Mouse (Mus musculus) granulocyte monocyte progenitor cell, adult 5-6 weeks (primary cell): ENCODE results near the gene Gm5294. TPM values are rescaled to one million over a fixed set of nuclear protein-coding genes. Genes with fewer than 3 reads are reported as not detected.
A peak's percentile ranks its signal among the peaks of the same experiment; 100 is the strongest.

Experiments used
- ATAC-seq: replicated peaks from 2 replicates; pipeline ENCODE4 v1.8.0; 2016; ENCODE audit warnings: mild to moderate bottlenecking, moderate TSS enrichment, inconsistent platforms; ENCODE audit not compliant: poor library complexity, severe bottlenecking
- total RNA-seq, 2 experiments: library from RNA; stranded (forward) in 1 of 2; stranded (reverse) in 1 of 2; fragments of 200-712, 200-1000 nt in 1 of 2; fragments of >200 nt in 1 of 2; fragmentation: Nextera tagmentation in 1 of 2; gene quantifications; 2 replicates each; pipeline ENCODE4 v1.2.3; 2014 to 2017

The Gm5294 gene
- total RNA-seq (2014; fragmentation: Nextera tagmentation): not detected in 2 replicates
- 0.52 TPM in 2 replicates for total RNA-seq (2017)

DNA sequence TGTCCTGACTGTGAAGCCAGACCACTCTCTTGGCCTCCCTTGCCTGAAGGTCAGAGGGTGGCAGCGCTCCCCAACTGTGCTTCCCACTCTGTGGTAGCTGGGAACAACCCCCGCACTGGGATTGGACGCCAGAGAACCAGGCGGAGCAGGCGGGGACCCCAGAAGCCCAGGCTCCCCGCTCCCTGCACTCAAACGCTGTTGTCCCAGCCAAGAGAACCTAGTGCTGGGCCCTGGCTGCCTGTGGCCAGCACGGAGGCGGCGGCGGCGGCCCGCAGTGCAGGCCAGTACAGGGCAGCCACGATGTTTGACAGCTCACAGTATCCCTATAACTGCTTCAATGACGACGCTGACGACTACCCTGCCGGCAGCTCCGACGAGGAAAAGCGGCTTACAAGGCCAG is at the start of gene Gm5294:
Gene Gm5294 (plus strand): TSS at position 301 of the 400 bp plus-strand sequence.
- no peak for ATAC-seq

DNA sequence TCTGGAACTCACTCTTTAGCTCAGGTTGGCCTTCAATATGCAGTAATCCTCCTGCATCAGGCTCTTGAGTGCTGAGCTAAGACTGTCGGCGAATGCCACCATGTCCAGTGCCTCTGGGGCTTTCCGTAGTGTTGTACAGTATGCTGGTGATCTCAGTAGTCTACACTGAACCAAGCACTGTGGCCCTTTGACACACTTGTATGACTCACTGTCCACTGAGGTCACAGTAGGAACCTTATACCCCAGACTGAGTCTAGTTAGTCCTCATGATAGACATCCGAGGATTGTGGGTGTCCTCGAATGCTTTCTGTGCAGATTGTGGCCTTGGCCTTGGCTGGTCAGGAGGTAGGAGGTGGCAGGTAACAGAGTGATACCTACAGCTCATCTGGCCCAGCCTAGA is 44.8 kb upstream of the Gm5294 start:
- no peak for ATAC-seq

DNA sequence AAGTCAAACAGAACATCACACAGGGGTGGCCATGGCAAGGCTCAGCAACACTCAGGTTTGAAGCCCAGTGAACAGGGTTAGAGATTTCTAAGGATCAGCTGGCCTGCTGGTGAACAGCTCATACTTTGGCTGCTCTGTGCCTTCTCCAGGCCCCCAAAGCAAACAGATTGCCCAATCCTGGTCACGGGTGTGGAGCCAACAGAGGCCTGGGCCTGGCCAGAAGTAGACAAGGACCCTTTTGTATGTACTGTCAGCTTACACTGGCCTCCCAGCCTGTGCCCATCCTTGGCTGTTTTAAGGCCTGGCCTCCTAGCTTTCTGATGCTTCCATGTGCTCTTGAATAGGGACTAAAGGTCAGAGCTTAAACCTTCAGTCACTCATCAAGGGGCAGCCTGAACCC is 43.5 kb upstream of the Gm5294 start:
- 0 out of 2 replicates have a peak, but pooled peaks have one; percentile 28 for ATAC-seq

DNA sequence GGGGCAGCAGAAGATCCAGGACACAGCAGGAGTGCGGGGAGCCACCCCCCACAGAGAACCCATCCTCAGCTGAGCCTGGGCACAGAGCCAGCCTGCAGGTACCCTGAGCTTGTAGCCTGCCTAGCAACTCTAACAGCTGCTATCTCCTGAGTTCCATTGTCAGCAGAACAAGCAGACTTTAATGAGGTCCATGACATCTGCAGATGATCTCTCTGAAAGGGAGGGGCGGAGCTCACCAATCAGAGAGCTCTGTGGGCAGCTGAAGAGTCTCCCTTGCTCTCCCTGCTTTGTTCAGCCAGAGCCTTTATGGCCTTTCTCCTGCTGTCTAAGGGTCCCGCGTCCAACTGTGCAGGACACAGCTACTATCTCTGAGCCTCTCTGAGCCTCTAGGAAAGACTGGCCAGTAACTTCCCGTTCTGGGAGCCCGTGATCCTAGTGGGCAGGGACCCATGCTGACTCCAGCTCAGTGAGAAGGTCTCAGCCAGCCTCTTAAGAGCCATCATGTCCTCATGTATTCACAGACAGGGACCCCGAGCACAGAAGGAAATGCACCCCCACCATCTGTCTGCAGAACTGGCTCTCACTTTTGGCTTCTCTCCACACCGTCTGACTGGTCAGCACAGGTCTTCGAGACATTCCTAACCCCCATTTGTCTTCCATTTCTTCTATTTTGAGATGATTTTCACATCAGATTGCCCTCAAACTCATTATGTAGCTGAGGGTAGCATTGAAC is 41.0 kb upstream of the Gm5294 start:
- no peak for ATAC-seq

DNA sequence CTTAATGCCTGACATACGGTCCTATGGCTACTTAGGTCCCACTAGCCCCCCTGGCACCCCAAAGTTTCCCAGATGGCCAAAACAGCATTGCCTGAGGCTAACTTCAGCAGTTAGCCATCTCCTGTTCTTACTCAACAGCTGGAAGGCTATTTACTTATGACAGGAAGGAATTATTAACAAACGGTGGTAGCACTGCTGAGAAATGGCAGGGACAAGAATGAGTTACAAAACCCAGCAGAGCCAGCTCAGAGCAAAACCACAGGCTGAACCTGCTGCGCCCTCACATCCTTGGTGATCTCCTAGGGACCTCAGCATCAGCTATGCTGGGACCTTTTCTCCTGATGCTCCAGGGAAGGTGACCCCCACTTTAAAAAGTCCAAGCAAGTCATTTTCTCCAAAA is 40.2 kb upstream of the Gm5294 start:
- ATAC-seq: peak; percentile 57

DNA sequence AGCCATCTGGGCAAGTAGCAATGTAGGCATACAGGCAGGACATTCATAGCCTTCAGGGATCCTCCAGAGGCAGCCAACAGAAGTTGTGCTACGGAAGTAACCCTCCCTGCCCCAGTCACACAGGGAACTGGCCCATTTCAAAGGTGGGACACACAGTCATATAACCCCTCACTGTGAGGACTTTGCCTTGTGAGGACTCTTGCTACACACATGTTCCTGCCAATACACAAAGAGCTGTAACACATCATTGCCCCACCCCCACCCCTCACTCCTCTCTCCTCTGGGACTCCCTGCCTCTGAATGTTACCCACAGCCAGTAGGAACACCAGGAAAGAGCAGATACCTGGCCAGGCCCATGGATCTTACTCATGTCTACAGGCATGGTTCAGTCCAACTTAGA is 37.2 kb upstream of the Gm5294 start:
- no peak for ATAC-seq

DNA sequence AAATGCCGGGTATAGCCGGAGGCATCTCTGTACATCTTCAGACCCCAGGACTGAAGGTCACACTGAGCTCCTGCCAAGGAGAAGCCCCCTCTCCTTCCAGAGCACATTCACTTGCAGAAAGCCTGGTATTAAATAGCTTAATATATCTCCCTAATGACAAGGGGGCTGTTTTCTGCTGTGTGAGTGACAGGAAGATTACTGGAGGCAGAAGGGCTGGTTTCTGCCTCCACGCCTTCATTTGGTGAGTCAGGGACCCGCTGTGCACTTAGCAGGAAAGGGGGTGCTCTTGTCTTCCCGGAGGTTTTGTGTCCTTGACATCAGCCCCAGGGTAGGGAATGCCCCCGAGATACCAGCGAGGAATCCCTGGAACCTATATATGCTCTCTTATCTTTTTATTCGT is 36.7 kb upstream of the Gm5294 start:
- ATAC-seq: no peak

DNA sequence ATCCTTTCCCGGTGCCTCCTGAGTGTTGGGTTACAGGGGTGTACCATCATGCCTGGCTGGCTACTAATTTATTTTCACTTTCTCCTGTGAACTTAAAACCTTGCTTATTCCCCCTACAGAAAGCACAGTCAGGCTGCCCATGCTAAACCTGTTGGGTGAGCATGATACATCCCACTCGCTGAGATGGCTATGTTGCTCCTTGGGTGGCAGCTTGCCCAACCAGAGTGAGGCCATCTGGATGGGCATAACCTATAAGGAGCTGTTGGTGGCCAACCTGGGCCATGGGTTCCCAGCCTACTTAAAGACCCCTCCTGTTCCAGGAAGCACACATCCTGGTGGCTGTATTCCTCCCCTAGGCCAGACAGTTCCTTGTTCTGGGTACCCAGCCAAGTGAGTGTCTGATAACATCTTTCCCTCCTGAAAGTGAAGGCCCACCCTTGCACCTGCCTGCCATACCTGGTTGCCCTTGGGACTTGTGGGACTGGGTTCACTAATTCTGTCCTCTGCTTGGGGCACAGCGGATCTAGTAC is 33.8 kb upstream of the Gm5294 start:
- ATAC-seq: no peak

DNA sequence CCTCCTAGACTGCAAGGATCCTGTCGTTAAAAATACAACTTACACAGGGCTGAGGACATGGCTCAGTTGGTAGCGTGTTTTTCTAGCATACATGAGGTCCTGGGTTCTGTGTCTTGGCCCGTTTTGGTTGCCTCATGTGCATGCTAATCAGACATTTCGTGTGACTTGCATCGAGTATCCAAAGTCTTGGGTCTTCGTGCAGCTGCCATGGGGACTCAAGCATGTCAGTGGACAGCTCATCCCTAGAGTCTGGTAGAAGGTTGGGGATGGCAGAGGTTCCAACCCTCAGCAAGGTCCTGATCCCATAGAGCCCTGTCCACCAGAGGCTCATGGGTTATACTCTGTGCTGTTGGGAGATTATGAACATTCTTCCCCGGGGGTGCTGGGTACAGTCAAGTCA is 32.2 kb upstream of the Gm5294 start:
- no peak for ATAC-seq

DNA sequence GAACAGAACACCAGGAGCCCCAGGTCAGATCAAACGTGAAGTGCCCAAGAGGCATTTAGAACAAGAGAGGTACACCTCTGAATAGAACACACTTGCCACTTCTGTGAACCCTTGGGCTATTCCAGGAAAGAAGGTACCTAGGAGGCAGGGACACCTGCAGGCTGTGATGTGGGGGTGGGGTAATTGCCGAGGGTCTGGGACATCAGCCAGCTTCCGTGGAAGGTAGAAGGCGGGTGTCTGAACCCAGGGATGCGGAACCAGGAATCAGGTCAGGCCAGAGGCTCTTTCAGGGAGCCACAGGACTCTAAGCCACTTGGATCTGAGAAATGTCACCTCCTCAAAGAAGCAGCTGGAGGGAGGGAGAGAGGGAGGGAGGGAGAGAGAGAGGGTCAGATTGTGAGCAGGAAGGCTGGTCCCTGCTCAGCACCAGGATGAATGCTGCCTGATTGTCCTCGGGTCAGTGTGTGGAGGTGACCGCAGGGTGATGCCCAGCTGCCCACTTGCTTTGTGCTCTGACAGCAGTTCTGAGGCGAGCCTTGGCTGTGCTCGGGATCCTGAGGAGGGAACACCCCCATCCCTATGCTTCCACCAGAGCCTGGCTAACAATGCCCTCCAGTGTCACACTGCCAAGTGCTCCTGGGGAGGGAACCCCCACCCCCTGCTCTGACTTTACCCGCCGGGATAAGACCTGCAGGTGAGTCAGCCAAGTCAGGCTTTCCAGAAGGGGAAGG is 31.2 kb upstream of the Gm5294 start:
- no peak for ATAC-seq

DNA sequence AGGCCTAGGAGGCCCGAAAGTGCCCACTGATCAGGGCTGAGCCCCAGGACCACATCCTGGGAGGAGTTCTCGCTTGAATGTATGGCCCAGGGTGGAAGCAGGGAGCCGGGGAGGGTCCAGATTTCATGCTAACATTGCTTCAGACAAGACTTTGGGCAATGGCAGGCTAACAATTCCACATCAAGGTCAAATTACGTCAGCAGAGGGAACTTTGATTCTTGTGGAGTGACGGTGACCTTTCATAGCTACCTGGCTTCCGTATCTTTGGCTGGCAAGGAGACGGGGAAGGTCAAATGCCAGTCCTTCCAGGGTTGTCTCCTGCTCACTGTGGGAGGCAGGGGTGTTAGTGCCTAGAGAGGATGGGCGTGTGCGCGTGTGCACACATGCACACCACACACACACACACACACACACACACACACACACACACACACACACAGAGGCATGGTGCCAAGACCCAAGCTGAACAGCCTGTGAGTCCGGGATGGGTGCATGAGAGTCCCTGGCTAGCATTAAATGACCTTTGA is 28.9 kb upstream of the Gm5294 start:
- ATAC-seq: no peak

DNA sequence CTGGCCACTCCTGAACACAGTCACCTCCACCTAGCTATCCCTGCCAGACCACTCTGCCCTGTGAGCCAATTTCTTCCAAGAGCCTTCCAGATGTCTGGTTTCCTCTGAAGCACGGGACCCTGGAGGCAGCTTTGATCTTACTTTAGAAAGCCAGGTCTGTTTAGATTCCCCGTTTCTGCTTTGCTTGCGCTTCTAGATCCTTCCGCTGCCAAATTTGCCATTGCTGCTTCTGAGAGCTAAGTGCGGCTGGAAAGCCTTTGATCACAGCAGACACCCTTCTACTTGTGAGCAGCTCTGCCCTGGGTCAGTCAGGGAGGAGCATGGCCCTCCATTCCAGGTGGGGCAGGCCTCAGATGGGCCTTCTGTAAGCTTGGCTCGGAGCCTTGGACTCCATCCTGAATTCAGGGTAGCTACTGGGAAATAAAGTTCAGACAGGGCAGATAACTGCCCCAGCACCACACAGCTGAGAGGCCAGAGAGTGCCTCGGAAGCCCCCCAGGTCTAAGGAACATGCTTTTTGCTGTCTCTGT is 18.2 kb upstream of the Gm5294 start:
- no peak for ATAC-seq

DNA sequence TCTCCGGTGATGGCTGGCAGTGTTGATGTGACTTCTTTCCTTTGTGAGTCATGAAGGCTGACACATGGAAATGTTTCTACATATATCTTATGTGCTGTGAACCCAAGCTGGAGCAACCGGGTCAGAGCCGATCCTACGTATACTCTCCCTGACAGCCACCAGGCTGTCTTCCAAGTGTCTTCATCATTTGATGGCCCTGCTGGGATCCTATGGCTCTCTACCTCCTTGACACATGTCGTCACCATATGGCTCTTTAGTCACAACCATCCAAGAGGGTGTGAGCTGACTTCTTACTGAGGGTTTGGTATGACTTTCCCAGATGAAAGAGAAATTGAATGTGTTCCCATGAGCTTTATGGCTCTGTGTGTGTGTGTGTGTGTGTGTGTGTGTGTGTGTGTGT is 15.6 kb upstream of the Gm5294 start:
- no peak for ATAC-seq

DNA sequence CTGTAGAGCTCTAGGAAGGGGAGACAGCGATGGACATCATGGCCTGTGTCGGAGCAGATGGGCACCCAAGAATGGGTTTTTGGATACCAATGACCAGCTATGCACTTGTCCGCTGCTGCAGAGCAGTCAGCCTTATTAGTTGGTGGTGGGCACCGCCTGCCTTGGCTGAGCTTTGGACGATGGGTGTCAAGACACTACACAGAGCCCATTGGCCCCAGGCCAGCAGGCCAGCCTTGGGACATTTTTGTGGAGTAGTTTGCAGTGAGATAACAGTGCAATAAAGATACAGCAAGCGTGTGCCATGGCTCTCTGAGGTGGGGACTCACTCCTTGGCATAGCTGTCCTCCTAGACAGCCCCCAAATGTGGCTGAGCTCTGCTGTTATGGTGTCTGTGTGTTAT is 10.1 kb upstream of the Gm5294 start:
- no peak for ATAC-seq

DNA sequence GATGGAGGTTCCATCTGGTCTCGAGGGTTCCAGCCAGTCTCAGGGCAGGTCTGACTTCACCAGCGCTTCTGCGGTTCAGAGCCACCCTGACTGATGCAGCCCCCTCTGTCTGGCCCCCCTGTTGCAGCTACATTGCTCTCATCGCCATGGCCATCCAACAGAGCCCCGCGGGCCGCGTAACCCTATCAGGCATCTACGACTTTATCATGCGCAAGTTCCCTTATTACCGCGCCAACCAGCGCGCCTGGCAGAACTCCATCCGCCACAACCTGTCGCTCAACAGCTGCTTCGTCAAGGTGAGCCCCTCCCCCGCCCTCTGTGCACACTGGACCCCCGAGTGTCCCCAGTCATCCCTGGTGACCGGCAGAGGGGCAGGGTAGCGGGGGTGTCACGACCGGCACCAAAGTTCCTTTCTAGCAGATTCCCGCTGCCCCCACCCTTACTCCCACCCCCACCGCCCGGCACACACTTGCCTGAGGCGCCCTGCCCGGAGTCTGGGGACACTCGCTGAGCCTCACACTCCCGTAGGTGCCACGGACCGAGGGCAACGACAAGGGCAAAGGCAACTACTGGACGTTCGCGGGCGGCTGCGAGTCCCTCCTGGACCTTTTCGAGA is 945 bp downstream of the Gm5294 start:
- ATAC-seq: peak; percentile 64

DNA sequence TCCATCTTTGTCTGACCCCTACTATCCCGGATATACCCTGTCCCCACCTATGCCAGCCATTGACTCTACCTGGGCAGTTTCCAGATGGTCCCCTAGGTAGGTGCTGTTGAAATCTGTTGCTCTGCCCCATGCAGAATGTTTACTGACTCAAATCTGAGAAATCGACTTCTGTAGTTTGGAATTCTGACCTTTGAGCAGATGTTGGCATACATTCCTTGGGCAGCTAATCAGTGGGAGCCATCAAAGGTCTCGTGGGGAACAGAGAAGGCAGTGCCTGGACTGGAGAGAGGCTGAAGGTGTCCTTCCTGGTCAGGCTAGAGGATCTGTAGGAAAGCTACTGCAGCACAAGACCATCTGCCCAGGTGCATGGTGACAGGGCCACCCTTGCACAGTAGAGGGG is 5.2 kb downstream of the Gm5294 start:
- no peak for ATAC-seq

DNA sequence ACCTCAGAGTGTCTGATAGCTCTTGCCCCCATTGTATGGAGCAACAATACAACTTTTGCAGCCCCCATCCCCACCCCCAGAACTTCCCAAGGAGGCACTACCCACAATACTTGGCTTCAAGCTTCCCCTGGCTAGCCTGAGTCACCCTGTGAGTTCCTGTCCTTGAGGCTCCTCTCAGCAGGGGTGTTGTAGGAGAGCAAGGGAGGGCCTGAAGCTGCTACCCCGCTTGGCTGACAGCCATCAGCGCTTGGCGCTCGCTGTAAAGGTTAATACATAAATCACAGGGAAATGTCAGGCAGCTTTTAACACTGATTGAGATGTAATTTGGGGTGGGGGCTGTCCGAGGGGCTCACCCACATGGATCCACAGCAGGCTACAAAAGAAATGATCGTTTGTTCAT is 13.5 kb downstream of the Gm5294 start:
- ATAC-seq: peak; percentile 59

DNA sequence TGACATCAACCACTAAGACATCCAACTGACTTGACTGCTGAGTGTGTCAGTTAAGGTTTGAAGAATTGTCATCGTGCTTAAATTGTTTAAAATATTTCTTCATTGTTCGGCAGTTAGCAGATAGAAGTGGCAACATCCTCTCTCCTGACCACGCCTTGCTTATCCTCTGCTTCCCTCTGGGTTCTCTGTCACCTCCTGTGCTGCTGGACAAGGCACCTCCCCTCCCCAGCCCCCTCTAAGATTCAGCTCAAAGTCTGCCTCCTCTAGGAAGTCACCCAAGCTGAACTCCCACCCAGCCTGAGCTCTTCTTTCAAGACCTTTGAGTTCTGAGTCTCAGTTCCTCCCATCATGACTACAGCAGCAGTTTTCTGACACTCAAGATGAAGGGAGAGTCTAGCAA is 15.0 kb downstream of the Gm5294 start:
- ATAC-seq: peak; percentile 63

DNA sequence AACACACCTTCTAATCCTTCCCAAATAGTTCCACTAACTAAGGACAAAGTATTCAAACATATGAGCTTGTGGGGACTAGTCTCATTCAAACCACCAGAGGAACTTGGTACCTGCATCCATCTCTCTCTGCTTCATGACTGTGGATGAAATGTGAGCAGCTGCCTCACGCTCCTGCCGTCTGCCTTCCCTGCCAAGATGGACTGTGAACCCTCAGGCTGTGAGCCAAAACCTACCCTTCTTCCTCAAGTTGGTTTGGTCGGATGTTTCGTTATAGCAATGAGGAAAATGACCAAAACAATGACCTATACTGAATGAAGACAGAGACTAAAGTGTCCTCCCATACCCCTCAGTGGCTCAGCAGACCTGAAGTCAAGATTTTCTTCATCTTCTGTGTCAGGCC is 21.1 kb downstream of the Gm5294 start:
- ATAC-seq: no peak

DNA sequence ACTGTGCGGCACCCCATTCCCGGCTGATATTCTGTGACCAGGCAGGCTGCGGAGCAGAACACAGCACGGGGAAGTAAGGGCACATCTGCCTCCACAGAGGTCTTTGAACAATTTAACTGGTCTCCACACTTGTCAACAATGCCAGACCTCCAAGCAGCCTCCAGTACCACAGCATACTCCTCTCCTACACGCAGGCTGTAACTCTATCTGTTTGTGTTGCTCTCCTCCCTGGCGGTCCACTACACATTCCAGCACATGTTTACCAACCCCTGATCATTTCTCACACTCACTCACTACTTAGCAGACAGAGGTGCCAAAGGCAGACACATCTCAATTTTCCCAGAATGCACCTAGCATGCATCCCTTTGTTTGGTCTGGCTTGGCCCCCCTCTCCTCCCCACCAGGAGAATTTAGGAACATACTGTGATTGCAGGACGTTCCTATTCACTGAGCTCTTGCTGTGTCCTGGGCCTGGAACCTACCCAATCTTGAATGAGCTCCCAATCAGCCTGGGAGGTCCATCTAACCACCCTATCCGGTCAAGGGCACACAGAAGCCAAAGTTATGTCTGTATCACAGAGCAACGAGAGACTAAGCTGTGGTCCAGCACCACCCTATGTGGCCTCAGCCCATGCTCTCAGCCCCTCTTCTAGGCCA is 23.4 kb downstream of the Gm5294 start:
- no peak for ATAC-seq
